Mouse (Mus musculus): ENCODE measurements around the gene Them7. TPM values are rescaled to one million over a fixed set of nuclear protein-coding genes. Genes with fewer than 3 reads are reported as not detected.

The Them7 gene
- polyA plus RNA-seq, 1 experiment from 2014 or later, result not detected

DNA sequence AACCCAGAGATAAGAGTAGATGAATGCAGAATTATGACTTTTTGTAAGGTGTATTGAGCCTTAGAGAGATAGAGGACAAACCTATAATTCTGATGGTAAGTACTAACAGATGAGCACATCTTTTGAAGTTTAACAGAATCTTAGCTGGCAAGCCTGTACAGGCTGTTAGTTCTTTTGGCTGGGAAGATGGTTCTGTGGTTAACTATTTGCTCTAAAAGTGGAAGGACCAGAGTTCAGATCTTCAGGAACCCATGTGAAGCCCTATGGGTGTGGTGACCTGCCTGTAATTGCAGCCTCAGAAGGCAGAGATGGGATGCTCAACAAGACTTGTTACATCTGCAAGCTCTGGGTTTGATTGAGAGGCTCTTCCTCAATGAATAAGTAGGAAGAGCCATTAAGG lies 59.7 kb downstream of the Them7 start:
- no peak overlapping the region for H3K4me3 ChIP-seq (replicated peaks)
- peaks cover 7% of the 10 kb centered on the region for H3K4me1 ChIP-seq
- no peak overlapping the region for H3K4me2 ChIP-seq
- H3K36me3 ChIP-seq (replicated peaks), result no peaks in the 10 kb centered on the region
- H3K27ac ChIP-seq, result no peak overlapping the region
- ATAC-seq (ENCODE audit: low FRiP score), result no peak
- H3K27me3 ChIP-seq, result no peaks in the 10 kb centered on the region
- H3K9me3 ChIP-seq, result no peaks in the 10 kb centered on the region
- H3K9ac ChIP-seq, result no peak overlapping the region

DNA sequence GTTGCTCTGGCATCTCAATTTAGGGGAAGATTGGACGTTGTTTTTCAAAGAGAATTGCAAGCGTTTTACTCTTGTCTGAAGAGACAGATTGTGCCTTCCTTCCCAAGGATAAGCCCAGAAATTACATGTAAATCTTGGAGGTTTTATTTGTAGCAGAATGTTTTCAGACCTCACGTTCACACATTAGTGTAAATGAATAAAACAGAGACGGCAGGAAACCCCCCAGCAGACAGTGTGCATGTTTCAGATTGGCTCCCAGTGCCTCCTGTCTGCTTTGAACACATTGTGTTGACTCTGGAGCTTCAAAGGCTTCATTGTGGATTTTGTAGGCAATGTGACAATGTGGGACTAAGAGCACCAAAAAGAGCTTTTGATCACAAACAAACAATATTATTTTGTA lies 60.7 kb downstream of the Them7 start:
- H3K36me3 ChIP-seq (replicated peaks), result no peaks in the 10 kb centered on the region
- no peaks in the 10 kb centered on the region for H3K27me3 ChIP-seq
- WGBS, result 63% methylated on average over 4 of the region's 4 CpGs
- no peak for ATAC-seq (ENCODE audit: low FRiP score)
- no peak overlapping the region for H3K27ac ChIP-seq
- H3K4me1 ChIP-seq, result peaks cover 7% of the 10 kb centered on the region
- H3K4me3 ChIP-seq (replicated peaks), result no peak overlapping the region
- no peak overlapping the region for H3K9ac ChIP-seq
- H3K4me2 ChIP-seq, result no peak overlapping the region
- no peaks in the 10 kb centered on the region for H3K9me3 ChIP-seq

DNA sequence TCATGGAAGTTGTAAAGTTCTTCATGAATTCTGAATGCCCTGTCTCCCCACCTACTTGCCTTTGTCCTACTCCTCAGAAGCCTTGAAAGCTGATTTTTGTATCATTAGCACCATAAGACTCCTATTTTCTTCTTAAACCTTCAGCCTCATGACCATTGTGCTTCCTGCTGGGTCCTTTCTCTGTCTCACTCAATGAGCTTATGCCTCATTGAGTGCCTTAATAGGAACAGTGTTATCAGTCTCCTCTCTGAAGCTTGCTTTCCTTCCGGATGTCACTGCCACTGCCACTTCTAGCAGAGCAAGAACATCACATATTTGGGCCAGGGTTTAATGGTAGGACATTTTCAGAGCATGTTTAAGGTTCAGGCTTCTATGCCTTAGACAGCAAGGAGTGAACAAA lies 71.7 kb downstream of the Them7 start:
- no peak overlapping the region for H3K4me3 ChIP-seq (replicated peaks)
- no peak for ATAC-seq (ENCODE audit: low FRiP score)
- 5% methylated on average over 1 of the region's 1 CpGs for WGBS
- H3K27ac ChIP-seq, result no peak overlapping the region
- no peaks in the 10 kb centered on the region for H3K36me3 ChIP-seq (replicated peaks)
- no peak overlapping the region for H3K9ac ChIP-seq
- no peaks in the 10 kb centered on the region for H3K9me3 ChIP-seq
- H3K4me2 ChIP-seq, result no peak overlapping the region
- no peaks in the 10 kb centered on the region; the same call in 1 of the 2 replicates for H3K27me3 ChIP-seq
- peaks cover 9% of the 10 kb centered on the region; the same call in 1 of the 2 replicates for H3K4me1 ChIP-seq

DNA sequence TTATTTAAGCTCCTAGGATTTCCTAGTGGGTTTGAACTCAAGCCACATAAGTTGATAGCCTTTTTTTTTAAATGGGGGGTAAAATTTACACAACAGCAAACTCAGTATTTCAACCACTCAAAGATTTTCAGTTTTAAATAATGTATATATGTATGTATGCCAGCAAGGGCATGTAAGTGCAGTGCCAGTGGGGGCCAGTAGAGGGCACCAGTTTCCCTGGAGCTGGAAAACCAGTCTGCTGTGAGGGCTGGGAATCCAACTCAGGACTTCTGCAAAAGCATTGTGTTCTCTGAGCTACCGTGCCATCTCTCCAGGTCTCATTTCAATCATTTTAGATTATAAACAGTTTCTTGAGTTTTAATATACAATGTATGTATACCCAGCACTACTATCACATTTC lies 74.8 kb downstream of the Them7 start:
- H3K36me3 ChIP-seq (replicated peaks), result no peaks in the 10 kb centered on the region
- H3K4me1 ChIP-seq, result peaks cover 9% of the 10 kb centered on the region; the same call in 1 of the 2 replicates
- H3K4me2 ChIP-seq, result no peak overlapping the region
- no peak overlapping the region for H3K4me3 ChIP-seq (replicated peaks)
- 100% methylated on average over 1 of the region's 1 CpGs for WGBS
- no peak overlapping the region for H3K9ac ChIP-seq
- no peaks in the 10 kb centered on the region for H3K9me3 ChIP-seq
- no peaks in the 10 kb centered on the region; the same call in 1 of the 2 replicates for H3K27me3 ChIP-seq
- no peak overlapping the region for H3K27ac ChIP-seq
- ATAC-seq (ENCODE audit: low FRiP score), result no peak

DNA sequence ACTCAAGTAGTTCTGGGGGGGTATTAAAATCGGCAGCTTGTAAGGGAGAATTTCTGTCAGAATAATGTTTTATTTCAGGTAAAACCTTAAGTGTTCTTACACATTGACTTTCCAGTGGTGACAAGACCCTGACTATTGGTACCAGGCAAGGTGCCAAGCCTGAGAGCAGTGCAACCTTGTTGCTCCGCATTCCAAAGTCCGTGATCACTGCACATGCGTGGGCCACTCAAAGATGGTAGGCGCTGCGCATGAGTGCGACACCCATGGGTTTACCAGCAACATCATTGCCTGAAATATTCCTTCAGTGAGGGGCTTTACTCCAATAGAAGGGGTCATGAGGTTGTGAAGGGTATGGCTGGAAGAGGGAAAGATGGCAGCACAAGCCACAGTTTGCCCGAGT lies 77.0 kb downstream of the Them7 start:
- 91% methylated on average over 8 of the region's 8 CpGs for WGBS
- H3K27ac ChIP-seq, result no peak overlapping the region
- no peaks in the 10 kb centered on the region for H3K36me3 ChIP-seq (replicated peaks)
- H3K27me3 ChIP-seq, result no peaks in the 10 kb centered on the region; the same call in 1 of the 2 replicates
- 0 out of 2 replicates have a peak, but pooled peaks cover 3% of the 10 kb centered on the region for H3K4me1 ChIP-seq
- no peaks in the 10 kb centered on the region for H3K9me3 ChIP-seq
- no peak overlapping the region for H3K9ac ChIP-seq
- no peak overlapping the region for H3K4me2 ChIP-seq
- H3K4me3 ChIP-seq (replicated peaks), result no peak overlapping the region
- no peak for ATAC-seq (ENCODE audit: low FRiP score)

- Histone ChIP-seq H3K9ac (no peak overlapping the region), H3K27me3 (no peaks in the 10 kb centered on the region), H3K4me3 (replicated peaks) (no peak overlapping the region), H3K27ac (no peak overlapping the region), H3K36me3 (replicated peaks) (no peaks in the 10 kb centered on the region), H3K4me1 (no peaks in the 10 kb centered on the region), H3K9me3 (no peaks in the 10 kb centered on the region), H3K4me2 (no peak overlapping the region)
- WGBS, result 54% methylated on average over 10 of the region's 10 CpGs
- peak; percentile 60; the same call in 1 of the 2 replicates for ATAC-seq (ENCODE audit: low FRiP score)
Observed at GRCm38 (mm10) chr2:105301531-105301930, 77.4 kb downstream of the Them7 start.

DNA sequence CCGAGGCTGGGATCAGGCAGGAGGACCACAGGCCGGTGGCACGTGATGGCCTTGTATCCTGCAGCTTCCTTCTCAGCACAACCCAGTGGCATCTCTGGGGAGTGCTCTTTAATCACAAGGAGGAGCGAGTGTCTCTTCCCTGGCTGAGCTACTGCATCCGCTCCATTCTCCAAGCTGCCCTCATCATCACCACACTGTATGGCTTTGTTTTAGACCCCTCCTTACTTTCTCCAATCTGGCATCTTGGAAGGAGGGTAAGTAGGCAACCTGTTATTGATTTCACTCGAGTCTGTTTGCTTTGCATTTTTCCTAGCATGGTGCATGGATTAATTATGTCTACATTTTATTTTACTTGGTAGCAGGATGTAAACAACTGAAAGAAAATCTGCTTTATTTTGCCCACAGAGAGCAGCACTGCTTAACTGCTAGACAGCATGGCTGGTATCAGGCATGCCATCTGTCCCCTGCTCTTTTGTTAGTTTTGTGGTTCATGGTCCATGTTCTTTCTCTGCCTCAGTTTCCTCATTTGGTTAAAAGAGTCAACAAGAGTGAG lies 79.9 kb downstream of the Them7 start:
- Histone ChIP-seq H3K9ac (no peak overlapping the region), H3K4me3 (replicated peaks) (no peak overlapping the region), H3K27ac (no peak overlapping the region), H3K36me3 (replicated peaks) (no peaks in the 10 kb centered on the region), H3K9me3 (no peaks in the 10 kb centered on the region), H3K27me3 (no peaks in the 10 kb centered on the region), H3K4me1 (peaks cover 6% of the 10 kb centered on the region; the same call in 1 of the 2 replicates), H3K4me2 (no peak overlapping the region)
- 71% methylated on average over 6 of the region's 6 CpGs for WGBS
- ATAC-seq (ENCODE audit: low FRiP score), result no peak

GRCm38 (mm10) chr2:105305876-105306275 lies 81.8 kb downstream of the Them7 start:
- peaks cover 6% of the 10 kb centered on the region; the same call in 1 of the 2 replicates for H3K4me1 ChIP-seq
- H3K9ac ChIP-seq, result no peak overlapping the region
- H3K36me3 ChIP-seq (replicated peaks), result no peaks in the 10 kb centered on the region
- no peak overlapping the region for H3K4me2 ChIP-seq
- H3K27me3 ChIP-seq, result 0 out of 2 replicates have a peak, but pooled peaks cover under 1% of the 10 kb centered on the region
- WGBS, result 92% methylated on average over 6 of the region's 6 CpGs
- H3K9me3 ChIP-seq, result no peaks in the 10 kb centered on the region
- H3K27ac ChIP-seq, result no peak overlapping the region
- no peak overlapping the region for H3K4me3 ChIP-seq (replicated peaks)
- no peak for ATAC-seq (ENCODE audit: low FRiP score)

- no peak for ATAC-seq (ENCODE audit: low FRiP score)
- no peaks in the 10 kb centered on the region for H3K36me3 ChIP-seq (replicated peaks)
- H3K4me1 ChIP-seq, result peaks cover 12% of the 10 kb centered on the region
- no peaks in the 10 kb centered on the region for H3K9me3 ChIP-seq
- no peak overlapping the region for H3K4me3 ChIP-seq (replicated peaks)
- H3K9ac ChIP-seq, result no peak overlapping the region
- no peak overlapping the region for H3K27ac ChIP-seq
- WGBS, result 49% methylated on average over 13 of the region's 13 CpGs
- peaks cover 17% of the 10 kb centered on the region for H3K27me3 ChIP-seq
- no peak overlapping the region for H3K4me2 ChIP-seq
Observed at GRCm38 (mm10) chr2:105311414-105311813, 87.3 kb downstream of the Them7 start.

DNA sequence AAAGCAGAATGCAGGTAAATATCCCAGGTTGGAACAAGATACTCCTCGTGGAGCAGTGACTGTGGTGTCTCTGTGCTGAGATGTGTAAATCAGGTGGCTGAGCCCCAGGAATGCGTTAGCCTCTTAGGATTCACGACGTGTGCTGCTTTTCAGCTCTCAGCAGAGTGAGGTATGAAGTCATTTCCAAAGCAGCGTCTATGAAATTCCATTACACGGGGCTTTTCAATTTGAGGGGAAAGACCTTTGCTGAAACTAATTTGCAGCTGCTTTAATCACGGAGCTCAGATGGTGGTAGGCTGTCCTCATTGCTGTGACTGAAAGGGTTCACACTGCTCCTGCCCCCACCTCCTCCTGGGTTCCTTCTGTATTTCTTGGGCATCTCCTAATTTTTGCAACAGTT lies 87.9 kb downstream of the Them7 start:
- Histone ChIP-seq H3K27me3 (peaks cover 17% of the 10 kb centered on the region), H3K27ac (no peak overlapping the region), H3K36me3 (replicated peaks) (no peaks in the 10 kb centered on the region), H3K9me3 (no peaks in the 10 kb centered on the region), H3K4me1 (peaks cover 12% of the 10 kb centered on the region), H3K4me2 (no peak overlapping the region), H3K4me3 (replicated peaks) (no peak overlapping the region), H3K9ac (no peak overlapping the region)
- peak; percentile 62; the same call in 1 of the 2 replicates for ATAC-seq (ENCODE audit: low FRiP score)
- WGBS, result 9% methylated on average over 7 of the region's 7 CpGs

DNA sequence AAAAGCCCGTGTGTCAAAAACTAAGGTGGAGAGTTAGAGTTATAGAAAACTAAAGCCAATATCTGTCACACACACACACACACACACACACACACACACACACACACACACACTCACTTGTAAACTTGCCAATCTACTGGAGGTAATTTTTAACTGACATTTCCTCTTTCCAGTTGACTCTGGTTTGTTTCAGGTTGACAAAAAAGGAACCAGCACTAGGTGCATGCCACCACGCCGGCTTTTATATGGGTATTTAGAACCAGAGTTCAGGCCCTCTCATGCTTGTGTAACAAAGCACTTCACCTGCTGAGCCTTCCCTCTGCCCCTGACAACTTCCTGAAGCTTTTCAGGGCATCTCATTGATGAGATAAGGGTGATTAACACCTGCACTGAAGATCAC lies 89.0 kb downstream of the Them7 start:
- no peak for ATAC-seq (ENCODE audit: low FRiP score)
- Histone ChIP-seq H3K9ac (no peak overlapping the region), H3K27me3 (peaks cover 17% of the 10 kb centered on the region), H3K9me3 (no peaks in the 10 kb centered on the region), H3K27ac (no peak overlapping the region), H3K4me3 (replicated peaks) (no peak overlapping the region), H3K36me3 (replicated peaks) (no peaks in the 10 kb centered on the region), H3K4me1 (peaks cover 10% of the 10 kb centered on the region), H3K4me2 (no peak overlapping the region)
- WGBS, result 66% methylated on average over 3 of the region's 3 CpGs

- Histone ChIP-seq H3K27ac (no peak overlapping the region), H3K4me2 (no peak overlapping the region), H3K4me1 (peaks cover 4% of the 10 kb centered on the region; the same call in 1 of the 2 replicates), H3K4me3 (replicated peaks) (no peak overlapping the region), H3K9ac (no peak overlapping the region), H3K9me3 (no peaks in the 10 kb centered on the region), H3K27me3 (peaks cover 9% of the 10 kb centered on the region), H3K36me3 (replicated peaks) (no peaks in the 10 kb centered on the region)
- ATAC-seq (ENCODE audit: low FRiP score), result no peak
- WGBS, result 67% methylated on average over 13 of the region's 13 CpGs
Observed at GRCm38 (mm10) chr2:105317556-105318184, 93.5 kb downstream of the Them7 start.

- Histone ChIP-seq H3K9me3 (no peaks in the 10 kb centered on the region), H3K4me3 (replicated peaks) (no peak overlapping the region), H3K4me2 (no peak overlapping the region), H3K36me3 (replicated peaks) (no peaks in the 10 kb centered on the region), H3K4me1 (no peaks in the 10 kb centered on the region), H3K27ac (no peak overlapping the region), H3K9ac (no peak overlapping the region), H3K27me3 (peaks cover 6% of the 10 kb centered on the region; the same call in 1 of the 2 replicates)
- 85% methylated on average over 5 of the region's 5 CpGs for WGBS
- no peak for ATAC-seq (ENCODE audit: low FRiP score)
Observed at GRCm38 (mm10) chr2:105326067-105326466, 101.9 kb downstream of the Them7 start.
